Mouse (Mus musculus): Measurements from ENCODE around the gene Olfr1450.
"Not testable (repeated sequence)": the region's sequence is repeated elsewhere in the genome, so short reads cannot be mapped to it uniquely, and the experiment has no call there.

The Olfr1450 gene

DNA sequence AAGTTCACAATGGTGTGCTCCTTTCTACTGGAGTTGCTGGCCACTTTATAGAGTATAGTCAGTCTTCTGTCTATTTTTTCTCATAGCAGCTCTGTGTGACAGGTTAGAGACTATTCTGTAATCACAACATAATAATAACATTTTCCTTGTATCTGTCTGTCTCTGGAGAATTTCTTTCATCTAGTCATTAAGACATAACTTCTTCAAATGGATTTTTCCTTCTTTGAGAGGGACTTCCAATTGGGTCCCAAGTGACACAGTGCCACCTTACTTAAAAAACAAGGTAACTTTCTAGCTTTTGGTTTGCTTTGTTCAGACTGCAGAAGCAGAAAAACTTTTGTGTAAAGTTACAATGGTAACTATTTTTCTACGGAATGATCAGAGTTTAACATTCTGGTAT lies at the start of gene Olfr1450:
Olfr1450 (plus strand) TSS at position 301 of the 400 bp plus-strand sequence.
- no peak for DNase-seq

DNA sequence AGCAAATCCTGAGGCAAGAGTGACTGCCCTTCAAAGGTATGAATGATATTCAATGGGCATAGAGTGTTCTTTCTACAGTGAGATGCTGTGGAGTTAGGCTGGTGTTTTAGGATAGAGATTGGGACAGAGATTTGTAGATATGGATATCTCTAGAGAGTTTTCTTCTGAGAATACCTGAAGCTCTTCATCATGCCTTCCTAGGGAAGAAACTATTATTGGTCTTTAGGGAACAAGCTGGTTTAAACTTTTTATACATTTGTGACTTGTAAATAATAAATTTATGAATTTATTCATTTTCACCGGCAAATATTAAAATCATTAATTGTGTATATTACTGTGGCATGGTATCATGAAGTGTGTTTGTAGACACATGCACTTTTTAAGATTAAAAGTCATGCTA lies 46.4 kb upstream of the Olfr1450 start, which contains the start of gene Olfr1447:
Olfr1447 (minus strand) TSS at position 101 of the 400 bp plus-strand sequence.
- no peak for DNase-seq

DNA sequence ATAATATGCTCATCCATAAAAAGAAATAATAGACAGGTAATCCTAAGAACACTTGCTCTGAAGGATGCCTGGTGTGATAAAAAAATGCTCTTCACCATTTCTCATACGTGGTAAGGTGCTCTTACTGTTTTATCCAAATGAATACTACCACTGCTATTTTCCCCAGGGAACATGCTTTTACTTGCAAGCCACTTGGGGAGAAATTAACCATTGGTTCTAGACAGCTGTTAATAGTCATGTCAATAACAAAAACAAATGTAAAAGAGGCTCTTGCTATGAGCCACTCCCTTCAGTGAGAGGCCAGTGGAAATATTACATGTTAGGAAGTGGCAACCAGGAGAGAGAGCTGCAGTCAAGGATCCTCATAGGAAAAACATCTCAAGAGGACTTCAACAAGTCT lies 25.7 kb upstream of the Olfr1450 start, which contains the start of gene Olfr1448:
Olfr1448 (minus strand) TSS at position 101 of the 400 bp plus-strand sequence.
- DNase-seq = no peak

DNA sequence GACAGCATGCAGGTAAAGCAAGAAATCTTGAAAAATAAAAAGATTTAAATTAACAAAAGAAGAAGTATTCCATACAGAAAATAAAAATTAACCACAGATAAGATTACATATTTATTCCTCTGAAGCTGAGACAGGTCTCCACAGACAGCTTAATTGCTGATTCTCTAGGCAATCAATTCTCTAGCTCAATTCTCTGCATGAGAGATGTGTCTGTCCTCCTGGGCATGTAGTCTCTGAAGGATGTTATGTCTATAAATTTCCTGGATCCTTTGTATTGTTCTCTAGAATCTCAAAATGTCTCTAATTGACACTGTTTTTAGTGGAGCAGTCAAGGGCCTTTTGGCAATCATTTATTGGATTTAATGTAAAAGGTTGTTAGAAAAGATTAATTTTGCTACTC lies 19.5 kb upstream of the Olfr1450 start, which contains the start of gene Olfr1449:
Olfr1449 (plus strand) TSS at position 301 of the 400 bp plus-strand sequence.
- no peak for DNase-seq

DNA sequence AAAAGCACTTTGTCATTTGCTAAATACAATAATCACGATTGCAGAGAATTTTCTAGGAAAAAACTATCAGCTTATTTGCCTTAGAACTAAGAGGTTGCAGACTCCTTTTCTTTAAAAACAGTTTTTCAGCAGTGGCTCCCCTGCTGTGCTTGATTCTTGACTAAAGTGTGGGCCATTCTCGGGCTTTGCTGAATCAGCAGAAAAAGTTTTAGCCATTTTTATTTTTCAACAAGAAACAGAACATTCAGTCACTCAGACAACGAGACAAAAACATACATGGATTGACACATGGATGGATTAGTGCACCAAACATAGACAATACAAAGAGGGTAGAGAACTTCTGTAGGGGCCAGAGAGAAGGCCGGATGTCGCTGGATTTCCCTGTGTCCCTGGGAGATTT lies 20.0 kb downstream of the Olfr1450 start:
- not testable (repeated sequence) for DNase-seq

DNA sequence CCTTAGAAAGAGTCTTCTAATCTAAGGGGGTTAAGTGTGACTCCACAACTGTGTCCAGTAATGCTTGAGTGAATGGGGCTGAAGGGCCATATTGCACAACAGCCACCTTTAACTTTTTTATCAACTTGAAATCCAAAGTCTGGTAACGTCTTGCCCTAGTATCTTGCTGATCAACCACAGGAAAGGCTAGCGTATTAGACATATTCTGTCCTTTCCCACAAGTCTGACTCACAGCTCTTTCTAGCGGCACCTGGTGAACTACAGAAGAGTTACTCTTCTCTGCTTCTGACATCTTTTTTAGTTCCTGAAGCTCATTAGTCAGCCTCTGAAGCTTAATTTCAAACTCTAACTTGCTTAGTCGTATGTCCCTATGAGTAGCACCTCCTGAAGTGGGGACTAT lies 42.3 kb downstream of the Olfr1450 start:
- not testable (repeated sequence) for DNase-seq

DNA sequence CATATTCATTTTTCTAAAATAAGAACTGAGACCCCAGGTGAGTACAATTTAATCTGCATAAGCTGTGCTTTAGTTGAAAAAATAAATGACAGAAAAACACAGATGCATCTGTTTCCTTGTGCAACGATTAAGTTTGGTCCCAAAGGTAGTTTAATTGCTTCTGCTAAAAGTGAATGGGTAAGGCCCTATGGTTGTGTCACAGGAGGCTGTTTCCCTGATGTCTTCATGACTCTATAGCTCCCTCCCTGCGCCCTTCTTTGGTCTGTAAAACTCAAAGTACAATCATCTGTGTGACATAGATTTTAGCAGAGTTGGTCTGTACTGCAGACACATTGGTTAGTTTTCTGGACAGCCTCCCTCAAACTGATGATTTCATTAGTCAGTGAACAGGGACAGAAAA lies 44.7 kb downstream of the Olfr1450 start, which contains the start of gene Olfr1451:
Olfr1451 (plus strand) TSS at position 301 of the 400 bp plus-strand sequence.
- no peak for DNase-seq

All from cerebellum, postnatal 14 days (tissue).